Mouse (Mus musculus): ENCODE data around the gene Pnp.
"Not testable (repeated sequence)": the region's sequence is repeated elsewhere in the genome, so short reads cannot be mapped to it uniquely, and the experiment has no call there.

Pnp gene

GRCm38 (mm10) chr14:50930754-50931492 lies at the start of gene Pnp, which contains the start of gene Pip4p1:
Gene Pnp (plus strand): TSS chr14:50931082.
Gene Pip4p1 (minus strand): TSS chr14:50930856.
- peak; percentile 98 for DNase-seq (ENCODE audit: low spot score)

- no peak for DNase-seq (ENCODE audit: low spot score)
Observed at GRCm38 (mm10) chr14:50891621-50892020, 39.3 kb upstream of the Pnp start.

GRCm38 (mm10) chr14:50892091-50892490 lies 38.8 kb upstream of the Pnp start:
- DNase-seq (ENCODE audit: low spot score) = no peak

GRCm38 (mm10) chr14:50892541-50893459 lies 38.1 kb upstream of the Pnp start:
- DNase-seq (ENCODE audit: low spot score) = no peak

GRCm38 (mm10) chr14:50895407-50895806 lies 35.5 kb upstream of the Pnp start:
- no peak for DNase-seq (ENCODE audit: low spot score)

- no peak for DNase-seq (ENCODE audit: low spot score)
Observed at GRCm38 (mm10) chr14:50895985-50896746, 34.7 kb upstream of the Pnp start.

- no peak for DNase-seq (ENCODE audit: low spot score)
Observed at GRCm38 (mm10) chr14:50896747-50897373, 34.0 kb upstream of the Pnp start.

- no peak for DNase-seq (ENCODE audit: low spot score)
Observed at GRCm38 (mm10) chr14:50897374-50897765, 33.5 kb upstream of the Pnp start, which contains the start of gene Klhl33. Gene Klhl33 (minus strand): TSS chr14:50897507.

- not testable (repeated sequence) for DNase-seq (ENCODE audit: low spot score)
Observed at GRCm38 (mm10) chr14:50897992-50898391, 32.9 kb upstream of the Pnp start.

- no peak for DNase-seq (ENCODE audit: low spot score)
Observed at GRCm38 (mm10) chr14:50903973-50904827, 26.7 kb upstream of the Pnp start.

GRCm38 (mm10) chr14:50904828-50905129 lies 26.1 kb upstream of the Pnp start:
- DNase-seq (ENCODE audit: low spot score) = no peak

- DNase-seq (ENCODE audit: low spot score) = not testable (repeated sequence)
Observed at GRCm38 (mm10) chr14:50905327-50905726, 25.6 kb upstream of the Pnp start.

GRCm38 (mm10) chr14:50908126-50908525 lies 22.8 kb upstream of the Pnp start:
- DNase-seq (ENCODE audit: low spot score) = no peak

- DNase-seq (ENCODE audit: low spot score) = no peak
Observed at GRCm38 (mm10) chr14:50911356-50911755, 19.5 kb upstream of the Pnp start.

GRCm38 (mm10) chr14:50923437-50923836 lies 7.4 kb upstream of the Pnp start:
- not testable (repeated sequence) for DNase-seq (ENCODE audit: low spot score)

GRCm38 (mm10) chr14:50924281-50925064 lies 6.4 kb upstream of the Pnp start, which contains the start of the genes Osgep and Apex1:
Gene Osgep (minus strand): TSS chr14:50924893.
Gene Apex1 (plus strand): TSS chr14:50924968.
- peak; percentile 96 for DNase-seq (ENCODE audit: low spot score)

- DNase-seq (ENCODE audit: low spot score) = no peak
Observed at GRCm38 (mm10) chr14:50925111-50925920, 5.6 kb upstream of the Pnp start.

- no peak for DNase-seq (ENCODE audit: low spot score)
Observed at GRCm38 (mm10) chr14:50927366-50927765, 3.5 kb upstream of the Pnp start.

GRCm38 (mm10) chr14:50929951-50930350 lies 931 bp upstream of the Pnp start:
- no peak for DNase-seq (ENCODE audit: low spot score)

Data from c-Kit-positive CD71-positive TER-119-positive erythroid progenitor cells, embryonic 14.5 days (primary cell).